Mouse (Mus musculus): ENCODE measurements around the gene Scgb2b15.
"Not testable (repeated sequence)": the region's sequence is repeated elsewhere in the genome, so short reads cannot be mapped to it uniquely, and the experiment has no call there.

Scgb2b15 gene

DNA sequence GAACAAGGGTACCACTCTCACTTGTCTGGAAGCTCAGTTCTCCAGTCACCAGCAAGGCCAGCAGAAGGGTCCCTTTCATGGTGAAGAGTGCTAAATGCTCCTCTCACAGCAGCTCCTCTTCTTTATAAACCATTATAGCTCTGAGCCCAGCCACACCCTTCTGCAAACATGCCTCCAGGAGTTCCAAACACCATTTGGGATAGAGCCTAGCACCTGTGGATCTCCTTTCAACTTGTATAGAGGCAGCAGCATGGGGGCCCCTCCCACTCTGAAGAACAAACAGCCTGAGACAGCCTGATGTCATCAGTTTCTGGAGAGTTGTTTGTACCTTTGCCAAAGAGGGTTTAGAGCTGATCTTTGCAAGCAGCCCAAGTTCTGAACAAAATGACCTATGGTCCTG, at the start of gene Scgb2b15:
Scgb2b15 (minus strand) TSS at position 101 of the 400 bp plus-strand sequence.
- not testable (repeated sequence) for DNase-seq (ENCODE audit: low spot score in 2 of 2)

- not testable (repeated sequence) for DNase-seq (ENCODE audit: low spot score in 2 of 2)
Observed at GRCm38 (mm10) chr7:32836254-32836653, 6.8 kb upstream of the Scgb2b15 start, which contains the start of gene Scgb1b15. TSS of gene Scgb1b15 (plus strand) at chr7:32836554.
